Mouse (Mus musculus) cortical plate, adult 2 months (tissue): ENCODE data around the gene Slc52a3.

ENCODE experiments used
- CTCF ChIP-seq: fragments of 200-500 bp; IDR thresholded peaks from 2 replicates; pipeline ENCODE4 v1.5.1; 2011; ENCODE audit warnings: mild to moderate bottlenecking, control low read depth, low read length; ENCODE audit not compliant: insufficient read depth; ENCODE audit errors: extremely low read depth
- POLR2A ChIP-seq: fragments of 200-500 bp; IDR thresholded peaks from 2 replicates; pipeline ENCODE4 v1.6.1; 2011; ENCODE audit warnings: mild to moderate bottlenecking, low read length, control low read depth; ENCODE audit not compliant: insufficient read depth; ENCODE audit errors: extremely low read depth

- TF ChIP-seq POLR2A (no peak), CTCF (no peak)
These were observed 33.8 kb upstream of the Slc52a3 start for GRCm38 (mm10) chr2:151962474-151962873.
